Mouse (Mus musculus) bone marrow macrophage, adult 2 months (primary cell): ENCODE measurements around the gene Ccdc77. TPM values are rescaled to one million over a fixed set of nuclear protein-coding genes. Genes with fewer than 3 reads are reported as not detected.

Experiments used
- H3K27ac ChIP-seq: 2 replicates; pipeline ENCODE4 v1.5.1; 2012; ENCODE audit warnings: low read depth, low read length; ENCODE audit not compliant: insufficient read depth
- H3K4me1 ChIP-seq: 2 replicates; pipeline ENCODE4 v1.6.1; 2012; ENCODE audit warnings: low read length; ENCODE audit not compliant: control insufficient read depth, insufficient read depth
- H3K4me3 ChIP-seq: 2 replicates; pipeline ENCODE4 v1.5.1; 2012; ENCODE audit warnings: mild to moderate bottlenecking, low read length, moderate library complexity; ENCODE audit not compliant: insufficient read depth
- CTCF ChIP-seq: IDR thresholded peaks from 2 replicates; pipeline ENCODE4 v1.5.1; 2012; ENCODE audit warnings: low read depth, mild to moderate bottlenecking, low read length, moderate library complexity
- POLR2A ChIP-seq: IDR thresholded peaks from 2 replicates; pipeline ENCODE4 v1.6.1; 2012; ENCODE audit warnings: mild to moderate bottlenecking, low read depth, low read length, borderline replicate concordance
- polyA plus RNA-seq: library from polyadenylated mRNA; stranded (reverse); fragments of >200 nt; gene quantifications from 2 replicates; pipeline ENCODE4 v1.2.4, GENCODE M21; 2012; ENCODE audit not compliant: missing spikeins, insufficient read depth, insufficient read length

Gene Ccdc77
- polyA plus RNA-seq, 1 experiment: 12.9 TPM

DNA sequence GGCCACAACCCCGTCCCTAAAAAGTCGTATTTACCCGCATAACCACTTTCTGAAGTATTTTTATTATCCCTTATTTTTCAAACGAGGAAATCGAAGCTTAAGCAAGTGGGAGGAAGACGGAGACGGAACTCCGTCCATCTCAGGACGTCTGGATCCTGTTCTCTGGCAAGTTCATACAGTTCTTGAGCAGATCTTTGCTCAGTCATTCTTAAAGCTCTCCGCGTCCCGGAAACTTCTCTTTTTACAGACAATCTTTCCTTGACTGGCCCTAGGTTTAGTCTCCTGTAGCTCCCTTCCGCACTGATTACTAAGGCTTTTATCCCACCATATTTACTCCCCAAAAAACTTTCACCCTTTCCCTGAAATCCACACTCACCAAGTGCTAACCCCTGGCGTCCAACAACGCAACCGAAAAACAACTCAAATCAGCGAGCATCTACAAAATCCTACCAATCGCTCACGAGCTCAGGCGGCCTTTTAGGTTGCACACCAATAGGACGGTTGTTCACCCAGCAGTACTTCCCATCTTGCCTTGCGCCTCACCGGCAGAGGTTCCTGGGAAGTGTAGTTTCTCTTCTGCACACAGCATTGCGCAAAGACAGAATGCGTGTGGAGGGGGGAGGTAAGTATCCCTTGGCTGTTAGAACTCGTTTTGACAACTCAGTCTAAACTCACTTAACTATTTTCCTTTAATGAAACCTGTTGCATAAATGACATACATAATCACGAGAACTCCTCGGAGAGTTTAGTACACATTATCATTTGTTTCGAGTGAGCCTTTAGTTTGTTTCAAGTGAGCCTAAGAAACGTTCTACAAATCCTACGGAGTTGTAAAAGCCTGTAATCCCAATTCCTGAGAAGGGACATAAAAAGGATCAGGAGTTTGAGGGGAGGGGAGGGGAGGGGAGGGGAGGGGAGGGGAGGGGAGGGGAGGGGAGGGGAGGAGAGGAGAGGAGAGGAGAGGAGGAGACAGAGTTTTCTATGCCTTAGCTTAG is 6.9 kb downstream of the Ccdc77 start:
- Histone ChIP-seq H3K4me1 (peaks cover 9% of the 10 kb centered on the region), H3K27ac (peak overlapping the region; percentile 60), H3K4me3 (peak overlapping the region; percentile 61)
- no peak for TF ChIP-seq POLR2A
- no peak for TF ChIP-seq CTCF

DNA sequence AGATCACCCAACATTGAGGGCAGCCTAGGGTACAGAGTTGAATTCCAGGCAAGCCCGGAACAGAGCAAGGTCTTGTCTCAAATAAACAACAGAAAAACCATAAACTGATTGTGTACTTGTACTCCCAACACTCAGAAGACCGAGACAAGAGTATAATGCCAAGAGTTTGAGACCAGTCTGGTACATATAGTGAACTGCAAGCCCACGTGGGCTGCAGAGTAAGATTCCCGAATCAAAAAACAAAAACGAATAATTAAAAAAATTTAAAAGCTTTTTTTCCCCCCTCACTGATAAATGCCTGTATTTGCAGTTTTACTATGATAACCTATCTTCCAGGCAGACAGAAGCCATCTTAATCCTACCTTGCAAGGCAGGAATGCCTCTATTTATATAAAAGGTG is 7.7 kb downstream of the Ccdc77 start:
- Histone ChIP-seq H3K27ac (peak overlapping the region; percentile 60), H3K4me1 (peaks cover 8% of the 10 kb centered on the region), H3K4me3 (peak overlapping the region; percentile 61)
- TF ChIP-seq POLR2A: no peak
- TF ChIP-seq CTCF: no peak

DNA sequence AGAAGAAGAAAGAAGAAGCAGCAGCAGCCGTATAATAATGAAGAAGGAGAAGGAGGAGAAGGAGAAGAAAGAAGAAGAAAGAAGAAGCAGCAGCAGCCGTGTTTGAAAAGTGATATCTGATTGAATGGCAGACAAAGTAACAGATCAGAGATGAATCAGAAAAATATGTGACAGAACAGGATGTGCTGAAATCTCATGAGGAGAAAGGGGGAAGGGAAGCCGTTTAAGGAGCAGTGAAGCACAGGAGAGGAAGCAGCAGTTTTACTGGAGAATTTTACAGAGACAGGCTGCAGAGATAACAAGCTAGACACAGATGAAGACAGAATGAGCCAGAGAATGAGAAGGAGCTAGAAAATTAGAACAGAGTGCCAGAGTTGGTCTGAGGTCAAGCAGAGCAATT is 15.2 kb downstream of the Ccdc77 start:
- Histone ChIP-seq H3K27ac (no peak overlapping the region), H3K4me1 (peaks cover 14% of the 10 kb centered on the region), H3K4me3 (no peak overlapping the region)
- TF ChIP-seq CTCF (no peak), POLR2A (no peak)

DNA sequence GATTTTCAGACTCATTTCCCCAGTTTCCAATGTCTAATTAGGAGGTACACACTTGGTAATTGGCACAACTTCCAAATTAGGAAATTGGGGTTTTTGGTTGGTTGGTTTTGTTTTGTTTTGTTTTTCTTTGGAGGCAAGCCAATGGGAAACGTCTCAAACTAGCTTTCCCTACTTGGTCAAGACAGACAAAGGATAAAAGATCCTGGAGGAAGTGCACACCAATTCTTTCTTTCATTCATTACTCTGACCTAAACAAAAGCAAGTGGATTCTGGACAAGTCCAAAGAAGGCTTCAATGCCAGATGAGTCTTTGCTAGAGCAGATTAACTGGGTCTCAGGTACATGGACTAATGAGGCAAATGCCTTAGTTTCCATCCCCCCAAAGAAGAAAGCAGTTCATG is 20.2 kb downstream of the Ccdc77 start:
- Histone ChIP-seq H3K27ac (no peak overlapping the region), H3K4me1 (peaks cover 4% of the 10 kb centered on the region), H3K4me3 (no peak overlapping the region)
- TF ChIP-seq CTCF (no peak), POLR2A (no peak)

- TF ChIP-seq CTCF (no peak), POLR2A (no peak)
- no peak overlapping the region for H3K4me3 ChIP-seq
- H3K27ac ChIP-seq: no peak overlapping the region
- H3K4me1 ChIP-seq: no peaks in the 10 kb centered on the region
These were observed 31.8 kb downstream of the Ccdc77 start for GRCm38 (mm10) chr6:120332351-120332750.

DNA sequence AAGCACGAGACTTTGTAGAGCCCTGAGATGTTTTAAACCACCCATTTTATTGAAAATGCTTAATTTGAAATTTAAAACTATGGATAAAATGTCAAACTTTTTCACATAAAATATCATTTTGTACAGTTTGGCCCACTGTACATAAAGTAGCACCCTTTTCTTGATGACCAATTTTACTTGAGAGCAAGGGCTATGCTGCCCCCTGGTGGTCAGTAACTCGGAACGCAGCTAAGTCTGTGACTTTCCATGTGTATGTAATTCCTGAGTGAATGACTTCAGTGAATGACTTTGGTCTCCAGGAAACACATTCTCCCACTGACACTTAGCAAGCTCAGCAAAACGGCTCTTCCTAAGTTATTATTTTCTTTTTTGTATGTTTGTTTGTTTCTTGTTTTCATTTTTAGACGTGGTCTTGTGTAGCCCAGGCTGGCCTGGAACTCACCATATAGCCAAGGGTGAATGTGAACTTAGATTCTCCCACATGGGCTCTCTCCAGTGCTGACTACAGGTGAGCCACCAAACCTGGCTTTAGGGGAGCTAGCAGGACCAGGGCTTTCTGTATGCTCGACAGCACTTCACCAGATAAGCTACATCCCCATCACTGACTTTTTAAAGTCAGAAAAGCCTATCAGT is 39.8 kb downstream of the Ccdc77 start:
- TF ChIP-seq CTCF (no peak), POLR2A (no peak)
- no peaks in the 10 kb centered on the region for H3K4me1 ChIP-seq
- H3K27ac ChIP-seq: no peak overlapping the region
- no peak overlapping the region for H3K4me3 ChIP-seq

DNA sequence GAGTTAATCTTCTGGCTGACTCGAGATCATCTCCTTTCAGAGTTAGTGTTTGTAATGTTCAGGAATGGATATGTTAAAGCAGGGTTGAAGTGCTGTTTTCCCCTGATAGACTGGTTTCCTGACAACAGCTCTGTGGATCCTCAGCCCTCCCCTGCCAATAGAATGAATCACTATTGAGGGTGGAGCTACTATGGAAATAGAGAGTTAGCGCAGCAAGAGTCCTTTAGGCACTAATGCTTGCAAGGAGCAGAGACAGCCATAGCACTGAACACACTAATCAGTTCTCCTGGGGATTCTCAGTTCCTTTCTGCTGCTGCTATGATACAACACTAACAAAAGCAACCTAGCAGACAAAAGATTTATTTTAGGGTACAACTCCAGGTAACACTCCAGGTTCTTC is 43.8 kb downstream of the Ccdc77 start:
- TF ChIP-seq POLR2A (no peak), CTCF (no peak)
- no peak overlapping the region for H3K4me3 ChIP-seq
- no peaks in the 10 kb centered on the region for H3K4me1 ChIP-seq
- no peak overlapping the region for H3K27ac ChIP-seq

DNA sequence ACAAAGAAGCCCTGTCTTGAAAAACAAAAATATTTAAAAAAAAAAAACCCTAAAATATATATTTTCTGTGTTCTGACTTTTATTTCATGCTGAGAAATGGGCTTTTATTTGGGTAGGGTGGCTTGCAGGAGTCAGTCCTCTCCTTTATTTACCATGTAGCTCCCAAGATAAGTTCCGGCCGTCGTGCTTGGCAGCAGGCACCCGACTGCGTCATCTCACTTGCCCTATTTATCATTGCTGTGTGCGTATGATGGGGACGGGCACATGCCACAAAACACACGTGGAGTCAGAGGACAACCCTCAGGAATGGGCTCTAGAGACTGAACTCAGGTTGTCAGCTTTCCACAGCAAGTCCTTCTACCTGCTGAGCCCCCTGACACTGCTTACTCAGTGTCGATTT is 45.0 kb downstream of the Ccdc77 start:
- no peak for TF ChIP-seq POLR2A
- TF ChIP-seq CTCF: no peak
- no peak overlapping the region for H3K4me3 ChIP-seq

DNA sequence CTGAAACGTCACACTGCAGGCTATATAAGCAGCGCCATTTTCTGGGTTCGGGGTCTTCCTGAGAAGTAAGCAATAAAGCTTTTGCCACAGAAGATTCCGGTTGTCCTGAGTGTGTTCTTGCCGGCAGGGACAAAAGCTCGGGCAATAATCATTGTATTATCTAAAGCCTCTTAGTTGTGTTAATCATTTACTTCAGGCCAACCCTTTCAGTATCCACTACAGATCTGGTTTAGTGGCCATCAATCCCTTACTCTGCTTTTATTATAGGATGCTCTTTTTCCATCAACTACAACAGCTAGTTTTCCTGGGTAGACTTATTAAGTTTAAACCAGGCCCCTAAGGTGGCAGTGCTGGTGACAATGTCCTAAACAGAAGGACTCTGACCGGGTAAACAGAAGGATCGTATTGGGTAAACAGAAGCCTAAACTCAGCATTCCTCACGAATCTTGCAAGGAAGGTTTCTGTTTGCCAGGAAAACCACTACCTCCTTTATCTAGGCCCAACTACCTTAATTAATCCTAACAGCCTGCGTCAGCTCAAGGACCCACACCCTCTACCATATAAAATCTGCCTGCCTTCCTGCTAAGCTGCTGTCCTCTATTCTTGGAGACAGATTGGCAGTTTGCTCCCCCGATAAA is 45.8 kb downstream of the Ccdc77 start:
- TF ChIP-seq CTCF (no peak), POLR2A (no peak)
- Histone ChIP-seq H3K27ac (no peak overlapping the region), H3K4me3 (no peak overlapping the region), H3K4me1 (no peaks in the 10 kb centered on the region)

More for the DNA sequence above, 45.0 kb downstream of the Ccdc77 start:
- H3K4me1 ChIP-seq: no peaks in the 10 kb centered on the region
- no peak overlapping the region for H3K27ac ChIP-seq

DNA sequence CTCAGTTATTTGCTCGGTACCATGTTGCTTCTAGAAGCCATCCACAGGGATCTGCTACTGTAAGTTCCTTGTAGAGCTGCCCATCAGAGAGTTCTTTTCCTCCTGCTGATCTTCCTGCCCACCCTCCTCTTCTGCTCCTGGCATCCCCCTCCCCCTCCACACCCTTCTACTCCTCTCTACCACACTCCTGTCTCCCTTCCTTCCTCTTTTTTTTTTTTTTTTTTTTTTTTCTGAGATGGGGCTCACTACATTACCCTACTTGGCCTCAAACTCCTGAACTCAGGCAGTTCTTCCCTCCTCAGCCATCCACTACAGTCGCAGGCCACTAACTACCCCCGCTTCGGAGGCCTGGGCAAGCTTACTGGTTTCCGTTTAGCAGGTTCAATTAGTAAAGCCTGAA is 51.7 kb downstream of the Ccdc77 start:
- Histone ChIP-seq H3K4me1 (peaks cover 9% of the 10 kb centered on the region; the same call in 1 of the 2 replicates), H3K4me3 (no peak overlapping the region), H3K27ac (no peak overlapping the region)
- TF ChIP-seq CTCF (no peak), POLR2A (no peak)
